Mouse (Mus musculus) erythroblast, embryonic 14.5 days (primary cell): ENCODE measurements around the gene Scamp5. TPM values are rescaled to one million over a fixed set of nuclear protein-coding genes. Genes with fewer than 3 reads are reported as not detected.

Experiments used
- H3K27me3 ChIP-seq: 2 replicates; pipeline ENCODE4 v1.6.1; 2012; ENCODE audit warnings: inconsistent platforms; ENCODE audit not compliant: control insufficient read depth
- H3K36me3 ChIP-seq: 2 replicates; pipeline ENCODE4 v1.6.1; 2012; ENCODE audit warnings: mild to moderate bottlenecking, inconsistent platforms; ENCODE audit not compliant: control insufficient read depth
- H3K4me1 ChIP-seq: 2 replicates; pipeline ENCODE4 v1.6.1; 2012; ENCODE audit warnings: inconsistent platforms; ENCODE audit not compliant: control insufficient read depth
- H3K4me3 ChIP-seq: replicated peaks from 2 replicates; pipeline ENCODE3; 2012; ENCODE audit warnings: moderate library complexity, mild to moderate bottlenecking, inconsistent platforms
- H3K9me3 ChIP-seq: 2 replicates; pipeline ENCODE4 v1.6.1; 2012; ENCODE audit warnings: low read length, inconsistent platforms, mixed read lengths; ENCODE audit not compliant: control insufficient read depth
- GATA1 ChIP-seq: IDR thresholded peaks from 2 replicates; pipeline ENCODE4 v1.6.1; 2012; ENCODE audit warnings: low read length, inconsistent platforms, mixed read lengths
- TAL1 ChIP-seq: IDR thresholded peaks from 3 replicates; pipeline ENCODE4 v1.6.1; 2012; ENCODE audit warnings: low read length, inconsistent platforms, mixed read lengths
- polyA plus RNA-seq: library from polyadenylated mRNA; stranded (reverse); fragments of >175 nt; gene quantifications from 2 replicates; pipeline ENCODE4 v1.2.3, GENCODE M21; 2012

The Scamp5 gene
- polyA plus RNA-seq, 1 experiment = 0.03 TPM

DNA sequence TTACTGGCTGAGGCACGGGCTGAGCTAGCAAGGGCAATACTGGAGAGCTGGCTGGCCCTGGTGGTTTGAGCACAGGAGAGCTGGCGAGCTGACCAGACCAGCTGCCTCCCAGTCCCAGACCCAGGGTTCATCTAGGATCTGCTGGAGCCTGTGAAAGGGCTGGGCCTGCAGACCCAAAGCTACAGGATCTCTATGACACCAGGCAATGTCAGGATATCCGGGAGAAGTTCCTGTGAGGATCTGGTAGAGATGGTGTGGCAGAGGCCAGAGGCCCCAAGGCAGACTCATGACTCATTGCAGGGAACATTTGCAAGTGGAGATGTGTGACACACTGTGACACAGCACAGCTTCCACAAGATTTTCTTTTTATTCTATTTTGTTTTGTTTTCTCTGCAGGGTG is 42.7 kb downstream of the Scamp5 start:
- no peak for TF ChIP-seq TAL1
- no peak for TF ChIP-seq GATA1

DNA sequence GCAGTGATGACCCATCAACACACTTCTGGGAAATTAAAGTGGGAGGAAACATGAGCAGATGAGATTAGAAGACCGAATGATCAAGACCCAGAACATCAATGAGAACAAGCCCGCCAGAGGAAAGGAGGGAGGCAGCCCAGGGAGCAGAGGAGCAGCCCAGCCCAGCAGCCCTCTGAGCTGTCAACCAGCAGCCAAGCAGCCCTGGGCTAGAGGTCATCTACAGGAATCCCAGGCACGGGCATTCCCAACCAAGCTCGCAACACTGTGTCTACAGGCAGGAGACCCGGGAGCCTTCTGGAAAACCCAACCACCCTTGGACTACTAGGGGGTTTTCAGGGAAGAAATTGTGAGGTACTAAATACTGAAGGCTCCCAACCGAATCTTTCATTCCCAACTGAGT is 43.8 kb downstream of the Scamp5 start:
- TF ChIP-seq GATA1 (no peak), TAL1 (no peak)
- Histone ChIP-seq H3K27me3 (no peaks in the 10 kb centered on the region), H3K4me1 (peaks cover 6% of the 10 kb centered on the region; the same call in 1 of the 2 replicates), H3K4me3 (no peak overlapping the region), H3K9me3 (no peaks in the 10 kb centered on the region), H3K36me3 (peaks cover 19% of the 10 kb centered on the region)

More for the DNA sequence above, 42.7 kb downstream of the Scamp5 start:
- H3K36me3 ChIP-seq = peaks cover 12% of the 10 kb centered on the region
- no peaks in the 10 kb centered on the region for H3K27me3 ChIP-seq
- H3K9me3 ChIP-seq = no peaks in the 10 kb centered on the region
- no peak overlapping the region for H3K4me3 ChIP-seq
- peaks cover 6% of the 10 kb centered on the region; the same call in 1 of the 2 replicates for H3K4me1 ChIP-seq

DNA sequence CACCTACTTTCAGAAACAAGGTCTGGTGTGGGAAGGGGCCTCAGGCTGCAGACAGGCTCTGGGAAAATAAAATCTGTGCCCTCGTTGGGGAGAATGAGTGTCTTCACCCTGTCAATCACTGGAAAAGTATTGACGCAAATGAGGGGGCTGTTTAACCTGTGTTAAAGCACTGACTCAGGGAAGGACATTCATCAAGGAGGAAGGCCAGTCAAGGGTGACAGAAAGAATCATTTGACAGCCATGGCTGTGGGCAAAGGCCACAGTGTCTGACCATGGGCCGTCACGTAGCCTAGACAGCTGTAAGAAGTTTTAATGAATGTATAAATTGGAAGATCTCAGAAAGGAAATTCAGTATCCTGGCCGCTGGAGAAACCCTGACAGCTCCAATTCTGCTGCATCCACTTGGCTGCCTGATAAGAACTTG is 46.2 kb downstream of the Scamp5 start:
- Histone ChIP-seq H3K4me3 (no peak overlapping the region), H3K27me3 (no peaks in the 10 kb centered on the region), H3K36me3 (peaks cover 28% of the 10 kb centered on the region), H3K4me1 (peaks cover 6% of the 10 kb centered on the region; the same call in 1 of the 2 replicates), H3K9me3 (no peaks in the 10 kb centered on the region)
- TF ChIP-seq GATA1 (no peak), TAL1 (no peak)

DNA sequence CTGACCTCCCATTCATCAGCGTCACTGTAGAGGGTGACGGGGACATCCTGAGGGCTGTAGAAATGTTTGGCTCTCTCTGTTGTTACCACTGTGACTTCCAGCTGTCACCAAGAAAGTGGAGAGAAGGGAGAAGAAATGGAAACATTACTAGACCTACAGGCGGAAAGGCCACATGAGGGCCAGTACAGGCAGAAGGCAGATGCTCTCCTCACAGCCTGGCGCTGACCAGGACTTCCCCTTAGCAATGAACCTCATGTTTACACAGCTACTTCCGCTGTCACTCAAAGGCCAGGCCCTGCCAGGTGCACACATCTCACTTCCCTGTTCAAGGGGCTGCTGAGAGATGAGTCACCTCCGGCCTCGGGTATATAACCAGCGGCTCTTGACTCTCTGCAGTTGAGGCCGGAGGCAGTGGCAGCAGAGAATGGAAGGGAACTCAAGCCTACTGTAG is 46.7 kb downstream of the Scamp5 start:
- Histone ChIP-seq H3K27me3 (no peaks in the 10 kb centered on the region), H3K4me1 (peaks cover 6% of the 10 kb centered on the region; the same call in 1 of the 2 replicates), H3K9me3 (no peaks in the 10 kb centered on the region), H3K4me3 (no peak overlapping the region), H3K36me3 (peaks cover 26% of the 10 kb centered on the region)
- no peak for TF ChIP-seq GATA1
- TF ChIP-seq TAL1 = no peak

DNA sequence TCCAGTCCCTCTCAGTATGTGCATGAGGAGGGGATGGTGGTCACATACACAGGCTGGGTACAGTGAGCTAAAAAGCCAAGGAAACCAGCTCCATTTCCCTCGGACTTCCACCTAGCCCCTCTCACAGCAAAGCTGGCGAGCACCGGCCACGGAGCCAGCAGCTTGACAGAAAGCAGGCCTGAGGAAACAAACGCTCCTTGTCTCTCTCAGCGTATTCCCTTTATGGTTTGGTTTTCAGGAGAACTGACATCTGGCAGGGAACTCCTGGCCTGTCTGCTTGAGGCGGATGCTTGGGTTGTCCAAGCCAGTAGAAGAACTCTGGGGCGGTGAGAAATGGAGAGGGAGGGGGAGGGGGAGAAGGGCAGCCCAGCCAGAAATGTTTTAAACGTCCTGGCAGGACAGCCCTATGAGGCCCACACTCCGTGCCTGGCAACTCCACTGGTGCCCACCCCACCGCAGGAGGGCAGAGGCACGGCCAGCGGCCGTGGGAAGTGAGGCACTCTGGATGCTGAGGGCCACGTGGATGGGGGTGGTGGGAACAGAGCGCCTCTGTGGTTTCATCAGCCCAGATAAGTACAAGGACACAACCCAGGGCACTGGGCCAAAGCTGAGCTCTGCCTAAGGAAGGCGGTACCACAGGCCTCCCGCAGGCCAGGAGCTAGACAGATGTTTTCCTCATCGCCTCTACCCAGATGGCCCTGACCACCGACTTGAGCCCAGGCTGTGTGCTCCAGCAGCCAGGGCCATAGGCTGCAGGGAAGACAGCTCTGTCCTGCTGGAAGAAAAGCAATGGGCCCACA is 47.3 kb downstream of the Scamp5 start:
- Histone ChIP-seq H3K27me3 (no peaks in the 10 kb centered on the region), H3K36me3 (peaks cover 25% of the 10 kb centered on the region), H3K9me3 (no peaks in the 10 kb centered on the region), H3K4me3 (no peak overlapping the region), H3K4me1 (peaks cover 6% of the 10 kb centered on the region; the same call in 1 of the 2 replicates)
- TF ChIP-seq TAL1 (no peak), GATA1 (no peak)

DNA sequence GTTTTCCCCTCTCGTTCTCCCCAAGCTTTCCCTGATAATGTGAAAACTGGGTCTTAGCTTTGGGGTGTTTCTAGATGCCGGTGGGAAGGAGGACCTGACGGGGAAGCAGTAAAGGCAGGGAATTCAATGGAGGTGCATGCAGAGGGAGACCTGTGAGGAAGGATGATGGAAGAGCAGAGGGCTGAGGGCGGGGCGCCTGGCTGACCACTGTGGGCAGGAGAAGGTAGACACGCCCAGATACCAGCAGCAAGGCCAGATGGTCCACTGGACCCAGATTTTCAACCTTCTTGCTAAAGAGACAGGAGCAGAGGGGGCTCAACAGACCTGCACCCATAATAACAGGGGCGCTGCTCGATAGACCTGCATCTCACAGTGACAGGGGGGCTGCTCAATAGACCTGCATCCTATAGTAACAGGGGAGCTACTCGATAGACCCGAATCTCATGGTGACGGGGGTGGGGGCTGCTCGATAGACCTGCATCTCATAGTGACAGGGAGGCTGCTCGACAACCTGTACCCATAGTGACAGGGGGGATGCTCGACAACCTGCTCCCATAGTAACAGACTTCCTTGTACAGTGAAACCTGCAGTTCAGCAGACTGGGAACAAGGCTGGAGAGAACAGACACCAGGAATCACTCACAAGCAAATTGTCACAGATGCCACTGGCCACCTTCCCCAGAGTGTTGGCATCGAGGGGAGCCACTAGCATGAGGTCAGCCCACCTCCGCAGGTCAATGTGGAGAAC is 48.2 kb downstream of the Scamp5 start:
- Histone ChIP-seq H3K36me3 (peaks cover 29% of the 10 kb centered on the region), H3K4me3 (no peak overlapping the region), H3K4me1 (peaks cover 6% of the 10 kb centered on the region; the same call in 1 of the 2 replicates), H3K9me3 (no peaks in the 10 kb centered on the region), H3K27me3 (no peaks in the 10 kb centered on the region)
- TF ChIP-seq TAL1 = no peak
- TF ChIP-seq GATA1 = no peak

DNA sequence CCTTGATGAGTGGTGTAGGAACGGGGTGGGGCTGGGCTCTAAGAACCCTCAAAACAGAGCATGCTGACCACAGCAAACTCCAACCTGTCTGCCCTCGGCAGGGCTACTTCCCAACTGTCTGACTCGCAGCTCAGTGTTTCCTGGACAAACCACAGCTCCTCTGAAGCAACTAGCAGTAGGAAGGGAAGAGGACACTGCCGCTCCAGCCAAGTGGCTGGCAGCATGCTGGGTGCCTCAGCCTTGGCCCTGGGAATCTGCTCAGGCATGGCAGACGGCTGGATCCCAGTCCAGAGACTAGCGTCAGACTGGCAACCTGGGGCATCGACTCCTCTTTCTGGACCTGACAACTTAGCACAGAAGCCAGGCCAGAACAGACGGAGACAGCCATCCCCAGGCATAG is 50.5 kb downstream of the Scamp5 start:
- TF ChIP-seq TAL1 = no peak
- TF ChIP-seq GATA1 = no peak
- H3K4me3 ChIP-seq = no peak overlapping the region
- H3K4me1 ChIP-seq = peaks cover 6% of the 10 kb centered on the region; the same call in 1 of the 2 replicates
- H3K36me3 ChIP-seq = peaks cover 39% of the 10 kb centered on the region
- no peaks in the 10 kb centered on the region for H3K9me3 ChIP-seq
- H3K27me3 ChIP-seq = no peaks in the 10 kb centered on the region

DNA sequence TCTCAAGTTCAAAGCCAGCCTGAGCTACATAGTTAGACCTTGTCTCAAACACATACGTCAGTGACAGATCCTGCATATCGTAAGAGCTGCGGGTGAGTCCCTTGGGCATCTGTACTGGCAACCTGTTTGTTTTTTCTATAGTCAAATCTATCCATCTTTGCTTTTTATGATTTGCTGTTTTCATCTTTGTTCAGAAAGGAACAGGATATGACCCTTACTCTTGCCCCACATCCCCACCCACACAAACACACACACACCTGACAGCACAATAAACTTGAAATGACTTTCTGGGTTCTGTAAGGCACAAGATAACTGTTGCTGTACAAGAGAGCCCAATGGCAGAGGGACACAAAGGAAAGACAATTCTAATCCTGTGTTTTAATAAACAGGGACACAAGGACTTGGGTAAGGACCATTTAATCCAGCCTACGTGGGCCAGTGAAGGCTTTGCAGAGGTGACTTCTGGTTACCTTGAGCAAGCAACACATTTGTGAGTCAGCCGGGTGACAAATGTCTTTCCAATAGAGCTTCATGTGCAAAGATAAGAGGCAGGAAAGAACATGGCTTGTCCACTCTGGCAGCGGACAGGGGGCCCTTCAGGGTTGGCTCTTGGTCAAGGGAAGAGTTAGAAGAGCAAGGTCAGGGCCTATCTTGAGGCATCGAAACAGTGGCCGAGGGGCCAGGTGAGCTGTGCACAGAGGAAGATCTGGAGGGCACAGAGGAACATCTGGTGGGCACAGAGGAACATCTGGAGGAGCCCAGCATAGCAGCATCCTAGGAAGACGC is 60.5 kb downstream of the Scamp5 start:
- TF ChIP-seq TAL1 (no peak), GATA1 (no peak)

DNA sequence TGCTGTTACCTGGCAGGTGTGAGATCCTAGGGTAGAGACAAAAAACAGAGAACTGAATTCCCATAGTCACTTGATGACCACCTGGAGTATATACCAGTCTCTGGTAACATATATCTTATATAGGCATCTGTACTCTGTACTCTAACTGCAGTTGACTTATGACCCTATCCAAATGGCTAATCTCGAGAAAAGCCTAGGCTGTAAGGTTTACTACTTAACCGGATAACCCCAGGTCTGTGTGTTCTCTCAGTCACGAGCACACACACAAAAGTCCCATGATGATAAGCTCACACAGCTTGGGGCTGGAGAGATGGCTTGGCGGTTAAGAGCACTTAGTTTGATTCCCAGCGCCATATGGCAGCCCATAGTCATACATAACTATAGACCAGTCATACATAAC is 61.5 kb downstream of the Scamp5 start:
- TF ChIP-seq GATA1 (no peak), TAL1 (no peak)
- H3K9me3 ChIP-seq = no peaks in the 10 kb centered on the region
- H3K4me1 ChIP-seq = no peaks in the 10 kb centered on the region
- H3K4me3 ChIP-seq = no peak overlapping the region
- no peaks in the 10 kb centered on the region for H3K36me3 ChIP-seq
- H3K27me3 ChIP-seq = no peaks in the 10 kb centered on the region

More for the DNA sequence above, 60.5 kb downstream of the Scamp5 start:
- no peaks in the 10 kb centered on the region for H3K27me3 ChIP-seq
- H3K4me3 ChIP-seq = no peak overlapping the region
- peaks cover 4% of the 10 kb centered on the region; the same call in 1 of the 2 replicates for H3K36me3 ChIP-seq
- H3K4me1 ChIP-seq = no peaks in the 10 kb centered on the region
- H3K9me3 ChIP-seq = no peaks in the 10 kb centered on the region
